Mouse (Mus musculus): ENCODE data around the gene Zfp518a.

The Zfp518a gene

DNA sequence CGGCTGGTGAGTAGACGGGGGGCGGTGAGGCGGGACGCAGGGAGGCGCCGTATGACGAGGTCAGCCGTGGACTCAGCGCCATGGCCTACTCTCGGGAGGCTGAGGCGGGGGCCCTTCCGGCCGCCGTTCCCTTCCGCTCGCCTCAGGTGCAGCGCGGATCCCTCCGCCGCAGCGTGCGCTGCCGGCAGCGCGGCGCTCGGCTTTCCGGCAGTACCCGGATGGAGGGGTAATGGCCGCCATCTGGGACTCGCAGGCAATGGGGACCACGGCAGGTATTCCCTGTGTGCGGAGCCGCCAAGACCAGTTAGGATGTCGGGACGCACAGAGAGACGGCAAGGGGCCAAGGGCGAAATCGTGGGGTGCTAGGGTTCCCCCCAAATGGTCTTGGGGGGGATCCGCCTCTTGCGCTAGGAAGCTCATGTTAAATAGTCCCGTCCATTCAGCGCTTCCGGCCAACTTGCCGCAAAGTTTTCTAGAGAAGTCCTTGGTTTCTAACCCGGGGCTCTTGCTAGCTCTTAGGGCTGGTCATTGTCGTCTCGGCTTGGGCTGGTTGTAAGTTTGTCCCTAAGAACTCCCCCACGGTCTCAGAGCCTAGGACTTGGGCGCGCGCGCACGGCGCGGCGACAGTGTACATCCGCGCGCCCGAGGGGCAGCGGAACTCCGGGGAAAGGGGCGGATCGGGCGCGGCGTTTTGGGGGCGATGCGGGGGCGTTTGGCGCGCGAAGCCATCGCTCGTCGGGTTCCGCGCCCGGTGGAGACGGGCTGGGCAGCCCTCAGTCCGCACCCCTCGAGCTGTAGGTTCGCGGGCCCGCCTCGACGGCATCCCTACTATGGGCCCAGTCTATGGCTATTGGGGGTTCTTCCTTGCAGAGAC is at the start of gene Zfp518a:
Zfp518a (plus strand) TSS at position 187 of the 874 bp plus-strand sequence.
- peak; percentile 78 to 85 for DNase-seq

GRCm38 (mm10) chr19:40844731-40845130 is 49.8 kb upstream of the Zfp518a start:
- DNase-seq: no peak

GRCm38 (mm10) chr19:40849391-40849790 is 45.1 kb upstream of the Zfp518a start:
- DNase-seq: no peak

GRCm38 (mm10) chr19:40859555-40859954 is 35.0 kb upstream of the Zfp518a start:
- DNase-seq: no peak

DNA sequence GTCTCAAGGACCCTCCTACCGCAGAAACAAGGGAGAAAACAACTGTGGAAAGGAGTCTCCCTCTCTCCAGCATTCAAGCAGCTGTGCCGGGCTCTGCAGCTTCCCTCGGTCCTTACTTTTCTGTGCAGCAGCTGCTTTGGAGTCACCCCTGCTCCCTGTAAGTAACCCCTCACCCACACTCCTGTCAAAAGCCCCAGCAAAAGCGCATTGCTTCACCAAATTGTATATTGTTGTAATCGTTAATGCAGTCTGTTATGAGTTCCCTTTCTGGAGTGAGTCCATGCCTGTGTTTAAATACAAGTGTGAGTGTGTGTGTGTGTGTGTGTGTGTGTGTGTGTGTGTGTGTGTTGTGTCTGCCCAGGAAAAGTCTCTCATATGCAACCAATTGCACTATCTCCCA is 26.2 kb upstream of the Zfp518a start:
- no peak for DNase-seq

DNA sequence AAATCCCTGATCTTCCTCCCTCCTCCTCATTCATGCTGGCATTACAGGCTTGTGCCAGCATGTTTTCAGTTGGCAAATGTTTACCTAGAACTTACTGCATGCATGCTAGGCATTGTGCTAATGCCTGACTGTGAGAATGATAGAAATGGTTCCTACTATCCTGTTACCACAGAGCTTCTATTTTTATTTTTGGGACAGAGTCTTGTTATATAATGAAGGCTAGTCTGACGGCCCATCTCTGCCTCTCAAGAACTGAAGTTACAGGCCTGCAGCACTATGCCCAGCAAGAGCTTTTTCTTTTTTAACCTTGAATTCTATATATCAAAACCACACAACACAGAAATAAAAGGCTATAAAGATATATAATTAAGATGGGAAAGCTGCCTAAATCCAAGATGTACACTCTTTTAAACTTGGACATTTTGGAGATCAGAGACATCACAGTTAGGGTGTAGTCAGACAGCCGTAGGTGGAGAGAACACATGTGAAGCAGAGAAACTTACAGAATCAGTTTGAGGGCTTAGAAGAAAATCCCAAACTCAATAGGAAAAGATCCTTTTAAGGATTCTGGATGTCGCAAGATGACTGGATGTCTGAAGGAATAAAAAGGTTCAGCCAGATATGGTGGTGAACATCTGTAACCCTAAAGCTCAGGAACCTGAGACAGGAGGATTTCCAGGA is 24.9 kb upstream of the Zfp518a start:
- no peak for DNase-seq

GRCm38 (mm10) chr19:40872955-40873665 is 21.4 kb upstream of the Zfp518a start:
- peak; percentile 64 for DNase-seq

GRCm38 (mm10) chr19:40881700-40882099 is 12.8 kb upstream of the Zfp518a start:
- DNase-seq: no peak

DNA sequence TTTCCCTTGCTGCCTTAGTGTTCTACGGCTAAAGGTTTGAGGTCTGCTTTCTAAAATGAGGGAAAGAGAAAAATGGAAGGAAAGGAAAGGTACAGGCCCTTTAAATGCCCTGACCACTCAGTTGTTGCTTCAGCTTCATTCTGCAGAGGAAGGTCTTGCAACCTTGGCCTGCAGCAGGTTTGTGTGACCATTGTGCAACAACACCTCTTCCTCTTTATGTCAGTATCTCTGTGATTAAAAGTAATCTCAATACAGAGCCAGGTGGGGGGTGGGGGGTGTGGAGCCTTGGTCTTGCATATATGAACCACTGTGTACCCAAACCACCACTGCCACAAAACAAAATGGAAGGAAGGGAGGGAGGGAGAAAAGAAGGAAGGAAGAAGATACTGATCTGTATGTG is 5.6 kb upstream of the Zfp518a start:
- no peak for DNase-seq

DNA sequence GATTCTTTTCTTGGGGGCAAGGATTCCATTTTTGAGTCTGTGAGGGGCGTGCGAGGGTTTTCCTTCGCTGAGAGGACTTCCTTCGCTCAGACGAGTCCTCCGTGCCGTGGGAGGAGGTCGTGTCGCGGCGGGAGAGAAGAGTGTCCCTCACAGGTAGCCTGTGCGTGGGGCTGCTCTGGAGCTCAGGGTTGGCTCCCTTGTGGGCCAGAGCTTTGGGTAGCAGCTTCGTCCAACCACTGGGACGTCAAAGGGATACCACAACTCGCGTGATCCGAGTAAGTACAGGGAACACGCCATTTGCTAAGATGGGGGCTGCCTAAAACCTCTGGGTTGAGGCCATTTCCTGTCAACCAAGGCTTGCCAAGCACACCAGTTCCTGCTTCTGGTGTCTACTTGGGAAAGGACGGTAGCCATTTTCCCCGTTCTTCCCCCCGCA is 416 bp upstream of the Zfp518a start:
- DNase-seq: no peak

- DNase-seq: no peak
Measured at GRCm38 (mm10) chr19:40895393-40895703, 843 bp downstream of the Zfp518a start.

DNA sequence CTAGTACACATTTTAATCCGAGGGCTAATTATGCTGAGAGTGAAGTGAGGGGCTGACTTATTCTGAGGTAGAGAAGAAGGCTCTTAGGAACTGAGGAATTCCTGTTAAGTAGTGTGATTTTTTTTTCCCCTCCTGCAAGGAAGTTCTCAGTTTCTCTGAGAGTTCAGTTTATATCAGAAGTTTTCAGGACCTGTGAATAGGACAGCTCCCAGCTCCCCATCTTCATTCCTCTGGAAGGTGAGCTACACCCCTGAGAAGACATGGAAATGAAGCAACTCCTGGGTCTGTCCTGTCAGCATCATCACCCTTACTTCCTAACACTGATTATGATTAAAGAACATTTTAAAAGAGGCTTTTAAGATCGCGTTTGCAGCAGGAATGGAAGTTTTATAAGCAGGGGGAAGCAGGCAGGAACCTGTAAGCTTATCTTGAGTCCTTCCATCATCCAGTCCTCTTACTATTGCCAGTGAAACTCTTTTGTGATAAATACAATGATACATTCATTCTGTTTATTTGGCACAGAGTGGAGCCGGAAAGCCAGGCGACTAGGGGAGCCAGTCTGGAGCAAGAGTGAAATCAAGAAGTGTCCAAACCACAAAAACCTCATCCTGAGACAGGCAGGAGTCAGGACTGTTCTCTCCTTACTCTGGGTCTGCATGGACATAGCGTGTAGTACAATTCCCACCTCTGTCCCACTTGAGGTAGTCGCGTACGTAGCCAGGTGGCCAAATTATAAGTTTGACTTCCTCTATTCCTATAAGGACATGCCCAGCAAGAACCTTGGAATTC is 37.3 kb downstream of the Zfp518a start:
- DNase-seq: no peak

DNA sequence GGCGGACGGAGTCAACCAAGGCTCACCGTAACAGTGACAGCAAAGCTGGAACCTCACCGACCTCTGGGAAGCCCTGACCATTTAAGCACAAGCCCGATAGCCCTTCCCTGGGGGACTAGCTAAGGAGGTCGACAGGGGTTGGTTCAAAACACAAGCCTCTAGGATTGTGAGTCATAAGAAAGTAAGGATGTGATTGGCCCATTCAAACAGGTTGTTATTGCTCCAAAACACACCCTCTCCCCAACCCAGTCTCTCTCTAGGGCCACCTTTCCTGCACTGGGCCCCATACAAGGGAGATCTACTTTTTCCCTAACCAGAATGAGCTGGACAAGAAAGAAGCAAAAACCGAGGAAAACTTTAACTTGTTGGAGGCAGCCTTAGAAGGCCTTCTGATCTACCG is 40.9 kb downstream of the Zfp518a start:
- no peak for DNase-seq

- no peak for DNase-seq
Measured at GRCm38 (mm10) chr19:40936038-40936437, 41.5 kb downstream of the Zfp518a start.

DNA sequence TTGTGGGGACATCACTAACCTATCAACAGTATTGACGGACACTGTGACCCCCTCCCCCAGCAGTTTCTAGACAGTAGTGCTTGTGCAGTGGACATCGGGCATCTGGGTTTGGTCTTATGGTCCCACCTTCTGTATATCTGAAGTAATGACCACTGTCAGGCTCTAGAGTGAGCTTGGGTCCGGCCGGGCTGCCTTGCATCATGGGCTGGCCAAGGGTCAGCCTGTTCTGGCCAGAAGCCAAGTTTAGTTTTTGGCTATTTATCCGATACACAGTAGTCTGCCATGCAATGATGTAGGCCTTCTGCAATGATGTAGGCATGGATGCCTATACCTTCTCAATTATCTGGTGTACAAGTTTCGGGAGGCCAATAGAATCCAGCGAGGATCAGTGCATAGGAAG is 49.0 kb downstream of the Zfp518a start:
- DNase-seq: no peak

DNA sequence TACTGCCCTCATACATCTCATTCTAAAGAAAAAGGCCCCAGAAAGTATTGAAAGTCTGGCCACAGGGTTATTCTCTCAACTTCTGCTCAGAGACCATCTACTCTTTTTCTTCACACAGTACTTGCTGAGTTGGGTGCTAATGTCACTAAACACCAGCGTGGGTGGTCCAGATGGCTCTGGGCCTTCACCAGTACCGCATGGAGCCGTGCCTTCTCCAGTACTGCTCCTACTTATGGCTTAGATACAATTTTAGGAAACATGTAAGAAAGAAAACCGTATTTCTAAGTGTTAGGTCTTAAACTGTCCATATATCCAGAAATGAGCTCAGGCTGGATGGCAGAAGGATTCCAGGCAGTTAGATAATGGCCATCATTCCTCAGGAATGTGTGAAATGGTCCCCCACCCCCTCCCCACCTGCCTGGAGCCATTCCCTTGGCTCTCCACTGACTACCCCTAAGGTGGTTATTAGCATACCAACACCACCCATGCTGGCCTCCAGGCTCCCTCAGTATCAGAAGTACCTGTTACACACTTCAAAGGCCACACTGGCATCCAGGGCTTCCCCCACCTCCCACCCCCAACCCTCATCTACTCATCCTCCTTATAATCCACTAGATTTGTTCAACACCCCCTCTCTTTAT is 52.6 kb downstream of the Zfp518a start:
- DNase-seq: no peak

- no peak for DNase-seq
Measured at GRCm38 (mm10) chr19:40958981-40959380, 64.5 kb downstream of the Zfp518a start.

- peak; percentile 82 to 87 for DNase-seq
Measured at GRCm38 (mm10) chr19:40962988-40963387, 68.5 kb downstream of the Zfp518a start.

DNA sequence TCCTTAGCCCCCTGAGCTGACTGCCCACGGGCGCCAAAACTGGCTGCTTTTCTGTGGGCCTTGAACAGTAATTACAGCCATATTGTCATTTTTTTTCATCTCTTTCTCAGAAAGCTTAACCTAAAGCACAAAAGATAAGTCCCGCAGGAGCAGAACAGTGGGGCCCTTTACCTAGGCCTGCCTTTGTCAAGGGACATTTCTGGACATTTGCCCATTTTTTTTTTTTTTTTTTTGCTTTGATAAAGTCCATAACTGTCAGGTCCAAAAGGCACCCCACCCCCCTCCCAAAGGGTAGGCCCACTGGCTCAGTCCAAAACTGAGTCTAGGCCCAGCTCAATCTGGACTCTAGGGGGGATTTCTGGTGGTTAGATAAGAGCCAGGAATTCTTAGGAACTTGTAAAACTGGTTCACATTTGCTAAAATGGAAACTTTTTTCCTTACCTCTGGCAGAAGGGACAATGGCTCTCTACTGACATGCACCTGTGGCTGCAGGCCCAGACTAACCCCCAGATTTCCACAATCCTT is 69.9 kb downstream of the Zfp518a start:
- DNase-seq: no peak

- DNase-seq: no peak
Measured at GRCm38 (mm10) chr19:40964936-40965850, 70.7 kb downstream of the Zfp518a start.
